Mouse (Mus musculus): ENCODE results near the gene Pcsk6. TPM values are rescaled to one million over a fixed set of nuclear protein-coding genes. Genes with fewer than 3 reads are reported as not detected.
A peak's percentile ranks its signal among the peaks of the same experiment; 100 is the strongest.

Gene Pcsk6
- total RNA-seq, 4 experiments from 2014 or later = 26.1 to 36.8 (median 34.2) TPM

DNA sequence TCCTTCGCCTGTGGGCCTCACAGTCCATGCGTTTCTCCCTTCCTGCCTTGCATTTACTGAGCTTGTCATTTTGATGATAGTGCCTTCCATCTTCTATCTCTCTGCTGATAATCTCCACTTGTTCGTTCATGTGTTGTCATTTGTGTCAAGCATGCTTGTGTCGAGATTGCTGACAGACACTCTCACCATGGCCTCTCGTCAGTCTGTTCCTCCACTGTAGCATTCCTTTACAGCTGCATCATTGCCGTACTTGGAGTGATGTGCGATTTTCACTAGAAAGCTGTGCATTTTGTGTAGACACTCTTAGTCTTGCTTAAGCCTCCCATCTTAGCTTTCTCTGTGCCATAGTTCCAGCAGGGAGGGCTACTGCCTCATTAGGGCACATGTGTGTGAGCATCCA lies 79.5 kb downstream of the Pcsk6 start:
- no peak for DNase-seq (ENCODE audit: low spot score)

DNA sequence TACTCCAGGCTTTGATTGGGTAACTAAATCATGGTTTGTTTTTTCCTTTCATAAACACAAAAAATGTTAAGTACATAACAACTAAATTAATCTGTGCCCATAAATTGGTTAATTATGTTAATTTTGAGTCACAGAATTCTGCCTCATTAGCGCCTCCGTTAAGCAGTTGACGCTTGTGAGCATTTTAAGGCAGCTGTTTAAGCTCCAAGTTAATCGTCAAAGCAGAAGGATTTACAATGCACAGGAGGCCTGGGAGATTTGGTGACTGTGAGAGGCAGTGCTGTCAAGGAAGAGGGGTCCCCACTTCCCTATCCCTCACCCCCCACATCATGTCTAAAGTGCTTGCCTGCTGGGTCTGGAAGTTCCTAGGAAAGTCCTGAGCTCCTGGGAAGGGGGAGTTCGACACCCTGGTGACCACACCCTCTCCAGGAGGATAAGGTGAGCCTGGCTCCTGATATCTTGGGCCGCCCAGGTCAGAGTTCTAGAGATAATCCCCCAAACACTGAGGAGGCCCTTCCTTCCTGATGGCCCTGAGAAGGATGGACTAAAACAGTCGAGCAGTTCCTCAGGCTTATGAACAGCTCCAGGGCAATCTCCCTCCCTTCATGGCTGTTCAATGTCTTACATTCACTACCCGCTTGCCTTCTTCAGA lies 83.9 kb downstream of the Pcsk6 start:
- DNase-seq (ENCODE audit: low spot score) = no peak

DNA sequence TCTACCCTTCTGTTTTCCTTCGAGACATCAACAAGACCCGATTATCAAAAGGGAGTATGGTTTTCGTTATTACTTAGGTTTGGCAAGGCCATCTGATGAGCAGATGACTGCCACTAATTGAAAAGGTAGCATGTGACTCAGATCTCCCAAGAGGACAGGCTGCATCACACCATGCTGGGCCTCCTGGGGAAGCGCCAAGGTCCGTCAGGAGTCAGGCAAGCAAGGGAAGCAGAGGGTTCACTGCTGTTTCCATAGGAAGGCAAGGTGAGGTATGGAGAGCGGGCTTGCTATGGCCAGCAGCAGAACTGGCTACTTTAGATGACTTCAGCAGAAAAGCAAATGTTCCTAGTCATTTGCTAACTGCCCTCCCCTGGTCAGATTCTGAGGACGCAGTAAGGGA lies 84.9 kb downstream of the Pcsk6 start:
- DNase-seq (ENCODE audit: low spot score) = no peak

DNA sequence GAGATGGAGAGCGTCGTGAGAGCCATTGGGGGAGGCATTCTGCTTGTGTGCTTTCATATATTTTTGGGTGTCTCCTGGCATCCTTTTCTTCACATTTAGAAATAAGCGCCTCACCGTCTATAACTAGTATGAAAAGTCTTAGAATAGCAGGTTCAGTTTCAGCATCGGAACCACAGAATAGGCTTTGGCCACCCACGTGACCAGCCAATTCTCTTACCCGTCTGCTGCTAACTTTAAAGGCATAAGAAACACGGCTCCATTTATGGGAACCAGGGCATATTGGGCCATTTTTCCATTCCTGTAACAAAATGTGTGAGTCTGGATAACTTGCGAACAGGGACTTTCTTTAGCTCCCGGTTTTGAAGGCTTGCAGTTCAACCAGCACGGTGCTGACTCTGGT lies 87.4 kb downstream of the Pcsk6 start:
- DNase-seq (ENCODE audit: low spot score) = no peak

DNA sequence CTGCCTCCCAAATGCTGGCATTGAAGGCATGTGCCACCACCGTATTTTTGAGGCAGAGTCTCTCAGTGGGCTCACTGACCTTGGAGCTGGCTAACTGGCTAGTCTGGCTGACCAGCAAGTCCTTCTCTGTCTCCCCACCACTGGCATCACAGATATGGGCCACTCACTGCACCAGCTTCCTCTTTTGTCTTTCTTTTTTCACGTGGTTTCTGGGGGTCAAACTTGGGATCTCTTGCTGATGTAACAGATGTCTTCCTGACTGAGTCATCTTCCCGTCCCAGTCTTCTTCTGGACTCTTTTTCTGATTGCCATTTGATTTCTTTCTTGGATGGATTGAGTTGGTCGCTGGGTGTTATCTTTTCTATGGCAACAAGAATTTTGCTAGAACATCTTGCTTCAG lies 93.0 kb downstream of the Pcsk6 start:
- DNase-seq (ENCODE audit: low spot score) = no peak

DNA sequence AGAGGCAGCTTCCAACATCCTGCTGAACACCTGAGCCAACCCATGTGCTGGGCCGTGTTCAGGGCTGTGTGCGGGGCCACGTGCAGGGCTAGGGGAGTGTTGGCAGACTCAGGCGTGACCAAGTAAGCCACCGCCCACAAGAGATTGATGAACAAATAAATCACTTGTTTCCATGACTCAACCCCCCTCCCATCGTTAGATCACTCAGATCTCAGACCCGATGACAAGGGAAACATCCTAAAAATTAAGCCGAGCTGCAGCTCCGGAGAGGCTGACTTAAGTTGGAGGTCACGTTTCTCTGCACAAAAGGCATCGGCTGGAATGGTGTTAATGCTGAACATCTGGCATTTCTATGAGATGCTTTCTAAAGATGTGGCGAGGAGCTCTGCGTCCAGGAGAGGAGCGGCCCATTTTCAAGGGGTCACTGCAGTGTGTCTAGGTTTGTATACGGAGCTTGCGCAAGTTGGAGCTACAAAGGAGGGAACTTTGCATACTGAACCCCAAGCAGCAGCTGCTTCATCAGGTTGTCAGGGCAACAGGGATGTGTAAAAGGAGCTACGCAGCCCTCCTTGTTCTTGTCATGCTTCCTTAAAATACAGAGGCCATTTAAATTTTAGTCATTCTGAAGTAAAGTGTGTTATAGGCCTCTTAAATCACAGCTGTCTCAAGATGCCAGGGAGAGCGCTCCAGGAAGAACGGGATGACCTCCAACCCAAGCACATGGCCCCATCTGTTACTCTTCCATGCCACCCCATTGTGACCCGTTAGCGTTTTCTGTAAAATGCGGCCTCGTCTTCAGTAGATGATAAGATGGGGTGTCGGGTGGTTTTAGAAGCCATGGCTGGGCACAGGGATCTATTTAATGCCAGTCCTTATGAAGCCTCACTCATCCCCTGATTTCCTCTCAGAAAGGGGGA lies 94.0 kb downstream of the Pcsk6 start:
- DNase-seq (ENCODE audit: low spot score) = no peak

DNA sequence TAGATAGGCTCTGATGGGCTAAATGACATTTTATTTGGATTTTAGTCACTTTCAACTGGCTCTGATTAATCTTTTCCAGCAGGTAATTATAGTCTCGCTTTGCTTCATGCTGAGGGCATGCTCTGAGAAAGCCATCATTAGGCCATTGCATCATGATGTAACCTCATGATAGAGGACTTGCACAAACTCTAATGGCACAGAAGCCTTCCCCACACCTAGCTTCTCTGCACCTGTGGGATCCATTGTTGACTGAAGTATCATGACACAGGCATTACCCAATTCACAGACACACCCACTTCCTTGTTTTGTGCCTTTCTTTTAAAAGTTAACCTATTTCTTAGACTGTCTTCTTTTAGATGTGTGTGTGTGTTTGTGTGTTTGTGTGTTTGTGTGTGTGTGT lies 95.7 kb downstream of the Pcsk6 start:
- DNase-seq (ENCODE audit: low spot score) = no peak

DNA sequence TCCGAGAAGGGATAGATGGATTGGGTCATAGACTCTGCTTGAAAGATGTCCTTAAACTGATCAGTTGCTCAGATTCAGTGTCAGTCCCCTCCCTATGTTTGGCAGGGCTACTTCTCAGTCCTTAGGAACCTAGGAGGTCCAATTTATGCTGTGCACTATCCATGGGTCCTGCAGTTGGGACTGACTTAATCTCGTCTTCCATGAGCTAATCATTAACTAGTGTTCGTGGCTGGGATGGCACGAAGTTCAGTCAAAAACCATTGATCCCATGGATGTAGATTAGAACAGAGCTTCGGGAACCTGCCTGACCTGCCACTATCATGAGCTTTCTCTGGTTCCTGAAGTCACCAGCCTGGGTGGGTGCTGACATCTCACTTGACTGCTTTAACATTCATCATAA lies 96.6 kb downstream of the Pcsk6 start:
- DNase-seq (ENCODE audit: low spot score) = no peak

DNA sequence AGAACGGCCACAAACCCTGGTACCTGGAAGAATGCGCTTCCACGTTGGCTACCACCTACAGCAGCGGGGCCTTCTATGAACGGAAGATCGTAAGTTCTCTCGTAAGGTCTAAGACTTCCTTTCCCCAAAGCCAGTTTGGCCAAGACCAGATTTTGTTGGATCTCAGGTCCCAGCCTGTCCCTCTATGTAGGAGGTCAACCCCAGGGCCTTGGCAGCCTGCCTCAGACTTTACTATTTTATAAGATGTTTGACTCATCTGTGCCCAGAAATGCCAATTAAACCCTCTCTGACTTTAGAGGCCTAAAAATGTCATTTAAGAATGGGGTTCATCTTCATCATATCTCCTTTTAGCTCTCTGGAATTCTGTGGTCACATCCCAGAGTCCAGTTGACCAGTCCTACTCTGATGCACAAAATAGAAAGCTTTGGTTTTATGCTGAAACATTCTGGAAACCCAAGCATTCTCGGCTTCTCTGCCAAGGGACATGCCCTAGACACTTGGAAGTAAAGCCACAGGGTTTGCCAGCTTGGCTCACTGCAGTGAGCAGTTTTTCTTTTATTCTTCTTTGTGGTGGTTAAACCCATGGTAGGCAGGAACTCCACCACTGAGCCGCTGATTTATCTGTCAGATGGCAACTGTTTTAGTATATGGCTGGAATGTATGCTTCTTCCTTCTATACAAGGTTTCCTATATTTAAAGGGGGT lies 97.8 kb downstream of the Pcsk6 start:
- no peak for DNase-seq (ENCODE audit: low spot score)

DNA sequence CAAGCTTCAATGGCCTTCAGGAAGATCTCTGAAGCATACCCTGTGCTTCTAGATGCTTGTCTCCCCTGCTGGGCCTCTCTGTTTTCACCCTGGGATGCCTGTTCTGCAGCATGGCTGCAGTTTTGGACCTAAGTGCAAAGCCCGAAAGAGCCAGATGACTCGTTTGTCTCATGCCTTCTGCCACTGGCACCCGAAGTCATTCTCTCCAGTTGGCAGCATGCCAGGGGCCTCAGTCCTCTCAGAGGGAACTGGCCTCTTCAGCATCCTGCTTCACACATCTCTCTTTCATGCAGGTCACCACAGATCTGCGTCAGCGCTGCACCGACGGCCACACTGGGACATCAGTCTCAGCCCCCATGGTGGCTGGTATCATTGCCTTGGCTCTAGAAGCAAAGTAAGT lies 101.1 kb downstream of the Pcsk6 start:
- no peak for DNase-seq (ENCODE audit: low spot score)

DNA sequence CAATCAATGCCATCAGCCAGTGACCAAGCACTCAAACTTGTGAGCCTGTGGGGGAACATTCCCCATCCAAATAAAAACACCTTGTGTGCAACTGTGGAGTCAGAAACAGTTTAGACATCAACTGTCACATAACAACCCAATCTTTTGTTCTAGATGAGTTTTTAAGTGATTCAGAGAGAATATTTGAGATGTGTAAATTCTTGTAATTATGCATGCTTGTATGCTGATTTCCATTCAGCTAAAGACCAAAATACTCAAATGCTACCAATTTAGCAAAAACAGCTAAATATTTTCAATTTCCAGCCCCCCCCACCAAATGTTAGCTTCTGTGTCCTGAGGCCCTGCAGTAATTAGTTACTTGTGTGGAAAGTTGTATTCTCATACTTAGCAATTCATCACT lies 102.9 kb downstream of the Pcsk6 start:
- no peak for DNase-seq (ENCODE audit: low spot score)

DNA sequence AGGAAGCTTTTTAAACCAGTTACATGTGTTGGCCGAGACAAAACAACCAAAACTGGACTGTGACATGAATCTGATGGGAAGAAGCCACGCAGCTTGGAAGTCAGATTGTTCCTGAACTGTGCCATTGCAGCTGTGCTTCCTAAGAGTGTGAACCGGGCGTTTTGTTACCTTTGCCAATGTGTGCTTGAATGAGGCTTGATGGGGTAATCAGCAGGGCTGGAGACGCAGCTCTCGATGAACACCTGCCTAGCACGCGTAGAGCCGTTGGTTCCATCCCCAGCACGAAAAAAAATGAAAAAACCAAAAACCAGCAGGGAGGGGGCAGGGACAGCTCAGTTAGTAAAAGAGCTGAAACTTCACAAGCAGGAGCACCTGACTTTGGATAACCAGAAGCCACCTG lies 109.8 kb downstream of the Pcsk6 start:
- DNase-seq (ENCODE audit: low spot score) = no peak

DNA sequence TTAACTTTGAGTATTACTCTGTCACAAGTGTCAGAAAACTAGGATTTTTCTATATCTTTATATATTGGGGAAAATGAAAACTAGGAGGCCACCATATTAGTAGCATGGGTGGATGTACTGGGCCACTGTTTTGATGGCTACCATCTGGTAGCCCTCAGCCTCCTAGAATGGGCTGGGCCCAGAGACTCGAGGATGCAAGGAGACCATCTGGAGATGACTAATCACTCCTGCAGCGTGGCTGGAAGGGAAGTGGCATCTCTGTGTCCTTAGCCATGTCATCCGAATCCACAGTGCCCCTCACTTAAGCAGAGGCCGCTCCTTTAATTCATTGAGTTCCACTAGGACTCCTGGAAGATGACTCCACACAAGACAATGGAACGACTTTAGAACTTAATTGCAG lies 115.8 kb downstream of the Pcsk6 start:
- DNase-seq (ENCODE audit: low spot score) = no peak

DNA sequence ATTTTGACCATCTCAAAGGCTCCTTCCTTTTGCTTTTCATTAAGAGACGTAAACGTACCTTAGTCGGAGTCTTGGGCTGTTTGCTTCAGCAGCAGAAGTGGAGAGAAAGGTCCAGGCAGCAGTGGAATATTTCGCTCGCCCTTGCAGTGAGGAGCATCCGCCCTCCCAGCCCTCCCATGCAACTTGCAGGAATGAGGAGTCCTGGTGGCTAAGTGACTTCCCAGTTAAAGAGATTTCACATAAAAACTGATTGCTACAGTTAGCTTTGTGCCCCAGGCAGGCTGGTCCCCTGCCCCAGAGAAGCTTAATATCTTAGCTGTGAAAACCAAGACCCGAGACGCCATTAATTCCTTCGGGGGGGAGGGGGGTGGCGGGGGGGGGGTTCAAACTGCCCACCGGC lies 116.4 kb downstream of the Pcsk6 start:
- DNase-seq (ENCODE audit: low spot score) = no peak

DNA sequence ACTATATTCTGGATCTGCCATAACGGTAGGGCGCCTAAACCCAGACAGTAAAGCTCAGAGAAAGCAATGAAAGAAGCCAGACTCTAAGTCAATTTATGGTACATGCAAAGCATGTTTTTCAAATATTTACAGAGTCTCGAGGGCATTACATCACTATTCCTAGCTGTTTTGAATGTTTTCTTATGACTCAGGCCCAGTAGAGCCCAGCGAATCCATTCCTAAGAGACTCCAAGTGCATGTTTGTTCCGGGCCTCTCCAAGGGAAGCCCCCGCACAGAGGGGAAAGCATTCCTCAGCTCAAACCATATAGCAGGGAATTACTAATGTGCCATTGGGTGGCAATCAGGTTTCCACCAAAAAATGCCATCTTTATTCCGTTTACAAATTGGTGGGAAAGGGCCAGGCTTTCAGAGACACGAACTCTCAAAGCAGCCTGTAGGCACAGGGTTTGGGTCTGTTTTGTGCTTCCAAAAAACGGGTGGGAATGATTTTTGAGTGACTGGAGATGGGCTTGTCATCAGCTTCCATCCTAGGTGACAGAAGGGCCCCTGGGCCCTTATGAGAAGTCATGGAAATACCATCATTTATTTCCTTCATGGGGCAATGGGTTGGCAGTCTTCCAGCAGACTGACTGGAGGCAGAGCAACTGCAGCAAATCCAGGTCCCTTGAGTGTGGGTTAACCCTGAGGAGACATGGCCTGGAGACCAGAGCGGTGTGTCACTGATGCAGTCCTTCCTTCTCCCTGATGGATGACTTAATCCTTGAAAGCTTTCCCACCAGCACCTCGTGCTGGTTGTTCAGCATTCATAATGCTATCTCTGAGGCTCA lies 117.7 kb downstream of the Pcsk6 start:
- peak; percentile 34 for DNase-seq (ENCODE audit: low spot score)

DNA sequence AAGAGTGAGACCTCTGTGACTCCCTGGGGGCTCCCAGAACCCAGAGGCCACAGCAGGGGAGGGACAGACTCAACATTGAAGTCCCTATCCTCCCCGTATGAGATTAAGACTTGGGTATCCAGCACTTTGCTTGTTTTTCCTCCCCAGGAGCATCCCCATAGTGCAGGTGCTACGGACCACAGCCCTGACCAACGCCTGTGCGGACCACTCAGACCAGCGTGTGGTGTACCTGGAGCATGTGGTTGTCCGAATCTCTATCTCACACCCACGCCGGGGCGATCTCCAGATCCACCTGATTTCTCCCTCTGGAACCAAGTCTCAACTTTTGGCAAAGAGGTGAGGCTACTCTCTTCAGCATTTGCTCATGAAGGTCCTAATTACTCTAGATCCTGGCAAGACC lies 118.5 kb downstream of the Pcsk6 start:
- no peak for DNase-seq (ENCODE audit: low spot score)

DNA sequence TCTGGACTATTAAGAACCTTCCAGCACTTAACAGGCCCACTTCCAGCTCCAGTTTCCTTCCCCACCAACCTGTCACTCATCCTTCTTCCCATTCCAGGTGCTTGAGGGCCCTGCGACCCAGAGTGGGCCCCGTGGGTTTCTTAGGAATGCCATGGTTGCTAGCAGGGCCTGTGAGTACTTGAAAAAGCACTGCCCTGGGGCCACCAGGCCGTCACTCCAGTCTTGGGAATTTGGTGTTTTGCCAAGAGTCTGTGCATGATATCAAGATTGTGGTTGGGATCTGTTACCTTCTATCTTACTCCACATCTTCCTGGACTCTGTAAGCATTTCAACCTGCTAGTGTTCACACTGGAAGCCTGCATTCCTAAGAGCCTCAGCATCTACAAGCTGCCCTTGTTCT lies 120.5 kb downstream of the Pcsk6 start:
- no peak for DNase-seq (ENCODE audit: low spot score)

DNA sequence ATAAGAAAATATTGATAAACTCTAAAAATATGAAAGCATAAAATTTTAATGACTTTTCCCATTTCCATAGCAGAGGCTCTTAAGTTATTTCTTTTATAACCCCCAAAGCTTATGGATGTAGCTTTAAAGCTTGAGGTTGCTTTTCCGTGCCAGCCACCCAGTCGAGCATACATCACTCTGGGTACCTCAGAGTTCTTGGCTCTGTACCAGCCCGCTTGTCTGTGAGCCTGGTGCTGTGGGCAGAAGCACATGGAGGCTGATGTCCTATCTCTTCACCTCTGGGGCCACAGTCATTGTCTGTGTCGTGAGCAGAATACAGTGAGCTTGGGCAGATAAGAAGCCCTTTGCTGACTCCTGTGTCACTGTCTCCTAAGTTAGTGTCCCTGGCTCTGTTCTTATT lies 126.7 kb downstream of the Pcsk6 start:
- DNase-seq (ENCODE audit: low spot score) = no peak

DNA sequence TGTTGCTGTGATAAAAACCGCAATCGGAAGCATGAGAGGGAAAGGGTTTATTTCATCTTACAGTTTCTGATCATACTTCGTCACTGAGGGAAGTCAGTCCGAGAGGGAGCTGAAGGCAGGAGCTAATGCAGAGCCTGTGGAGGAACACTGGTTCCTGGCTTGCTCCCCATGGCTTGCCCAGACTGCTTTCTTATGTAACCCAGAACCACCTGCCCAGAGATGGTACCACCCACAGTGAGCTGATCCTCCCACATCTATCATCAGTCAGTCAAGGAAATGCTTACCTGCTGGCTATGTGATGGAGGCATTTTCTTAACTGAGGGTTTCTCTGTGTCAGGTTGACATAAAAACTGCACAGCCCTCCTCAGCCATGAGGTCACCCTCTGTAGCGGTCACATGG lies 127.2 kb downstream of the Pcsk6 start:
- no peak for DNase-seq (ENCODE audit: low spot score)

DNA sequence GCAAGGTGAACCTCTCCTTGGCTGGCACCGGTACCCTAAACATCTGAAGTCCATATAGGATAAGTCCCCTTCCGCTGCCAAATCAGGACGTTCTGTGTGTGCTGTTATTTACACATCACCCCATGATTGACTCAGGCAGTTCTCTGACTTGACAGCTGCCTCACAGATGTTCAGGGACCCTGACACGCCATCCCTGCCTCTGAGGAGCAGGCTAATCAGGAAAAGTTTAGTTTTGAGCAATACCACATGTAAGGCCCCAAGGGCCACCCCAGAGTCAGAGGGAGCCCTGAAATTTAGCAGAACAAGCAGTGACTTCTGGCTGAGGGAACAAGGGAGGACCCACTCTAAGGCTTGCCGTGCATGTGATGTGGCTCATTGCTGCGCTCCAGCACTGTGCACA lies 130.8 kb downstream of the Pcsk6 start:
- no peak for DNase-seq (ENCODE audit: low spot score)

DNA sequence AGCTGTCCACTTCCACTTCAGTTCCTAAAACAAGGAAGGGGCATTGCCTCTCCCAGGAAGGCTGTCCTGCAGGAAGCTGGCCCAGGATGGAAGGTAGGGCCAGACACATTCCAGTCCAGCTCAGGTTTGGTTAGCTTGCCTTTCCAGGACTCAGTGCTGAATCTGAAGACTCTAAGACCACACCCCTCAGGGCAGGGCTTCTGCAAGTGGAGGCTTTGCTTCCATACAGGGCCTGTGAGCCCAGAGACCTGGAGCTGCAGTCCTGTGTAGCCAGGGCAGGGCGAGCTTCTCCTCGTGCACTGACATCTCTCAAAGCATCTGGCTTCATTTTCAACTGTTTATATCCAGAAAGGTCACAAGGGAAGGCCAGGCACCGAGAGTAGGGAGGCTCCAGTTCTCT lies 131.9 kb downstream of the Pcsk6 start:
- no peak for DNase-seq (ENCODE audit: low spot score)

Measured in heart, adult 8-10 months (tissue).